25 mouse cellular contexts compared by ENCODE assay signal in genomic region chr15:82169671-82170070, GRCm38 (mm10). TPM values are rescaled to one million over a fixed set of nuclear protein-coding genes. Genes with fewer than 3 reads are reported as not detected.
DNase-seq lines count a peak whose midpoint lies in the region; ATAC-seq and TF ChIP-seq lines count a peak whose summit lies in the region.
"Had no signal": no experiment of that assay in that cellular context is flagged by ENCODE, and none has a peak within 500 bp of the region (broad histone marks: within the 10 kb centered on the region; RNA-seq: fewer than 3 reads in every experiment).

No protein-coding gene starts in this region.

- DNase-seq in heart, postnatal 10 days: no peak
- no peak for DNase-seq in hindbrain, embryonic 10.5 days (ENCODE audit: low spot score)
- DNase-seq in thymus, postnatal 14 days: no peak
- DNase-seq: adrenal gland, postnatal 10 days; B cell, adult 2 months; cerebellum, adult 18-20 months; cerebellum, postnatal 14 days; gastrocnemius, postnatal 36 days; kidney, adult 11 months; kidney, postnatal 4 days; lung, adult 18-20 months; lung, postnatal 10 days; right cerebral cortex, postnatal 4 days; thymus, adult 18-20 months; thymus, postnatal 4 days had no signal

- H3K27me3 ChIP-seq in heart, embryonic 13.5 days (replicated peaks): no peaks in the 10 kb centered on the region
- no peaks in the 10 kb centered on the region for H3K27me3 ChIP-seq in hindbrain, embryonic 13.5 days
- no peaks in the 10 kb centered on the region for H3K27me3 ChIP-seq in hindbrain, embryonic 10.5 days (ENCODE audit: insufficient read depth, poor library complexity, severe bottlenecking)
- H3K27me3 ChIP-seq in E14TG2a.4 (ENCODE audit: insufficient read depth, low read length): no peaks in the 10 kb centered on the region
- H3K27me3 ChIP-seq in hindbrain, embryonic 16.5 days (replicated peaks; ENCODE audit: control insufficient read depth, insufficient read depth, low read length): no peaks in the 10 kb centered on the region
- H3K27me3 ChIP-seq: kidney, embryonic 15.5 days; limb, embryonic 12.5 days had no signal

- H3K27ac ChIP-seq in heart, embryonic 13.5 days (replicated peaks): peak overlapping the region; percentile 77
- peak overlapping the region; percentile 62; the same call in 1 of the 2 replicates for H3K27ac ChIP-seq in hindbrain, embryonic 13.5 days
- no peak overlapping the region for H3K27ac ChIP-seq in hindbrain, embryonic 10.5 days
- peak overlapping the region; percentile 69 for H3K27ac ChIP-seq in hindbrain, embryonic 16.5 days (ENCODE audit: low read depth, low read length)
- H3K27ac ChIP-seq: forebrain, embryonic 10.5 days; kidney, embryonic 15.5 days; limb, embryonic 12.5 days had no signal

- no peaks in the 10 kb centered on the region for H3K9me3 ChIP-seq in heart, embryonic 13.5 days
- no peaks in the 10 kb centered on the region for H3K9me3 ChIP-seq in hindbrain, embryonic 13.5 days
- no peaks in the 10 kb centered on the region for H3K9me3 ChIP-seq in hindbrain, embryonic 10.5 days
- no peaks in the 10 kb centered on the region for H3K9me3 ChIP-seq in E14TG2a.4 (ENCODE audit: low read length)
- no peaks in the 10 kb centered on the region for H3K9me3 ChIP-seq in hindbrain, embryonic 16.5 days (ENCODE audit: control insufficient read depth, low read length)
- H3K9me3 ChIP-seq: forebrain, embryonic 10.5 days; kidney, embryonic 15.5 days; limb, embryonic 12.5 days had no signal

- TF ChIP-seq CTCF in E14TG2a.4 (conservative IDR thresholded peaks at IDR 0.05; ENCODE audit: low read length): no peak

- peaks cover 47% of the 10 kb centered on the region for H3K36me3 ChIP-seq in heart, embryonic 13.5 days
- H3K36me3 ChIP-seq in hindbrain, embryonic 13.5 days: peaks cover 48% of the 10 kb centered on the region
- H3K36me3 ChIP-seq in hindbrain, embryonic 10.5 days: peaks cover 57% of the 10 kb centered on the region
- peaks cover 75% of the 10 kb centered on the region for H3K36me3 ChIP-seq in E14TG2a.4 (ENCODE audit: insufficient read depth, low read length)
- H3K36me3 ChIP-seq in hindbrain, embryonic 16.5 days (ENCODE audit: control insufficient read depth, insufficient read depth, low read length): peaks cover 30% of the 10 kb centered on the region

- ATAC-seq in heart, embryonic 13.5 days (ENCODE audit: extremely low read depth, insufficient number of reproducible peaks, low FRiP score, low TSS enrichment): no peak
- no peak for ATAC-seq in hindbrain, embryonic 13.5 days (ENCODE audit: low FRiP score)
- ATAC-seq in hindbrain, embryonic 16.5 days: no peak

- H3K4me3 ChIP-seq in heart, embryonic 13.5 days: no peak overlapping the region
- H3K4me3 ChIP-seq in hindbrain, embryonic 13.5 days: no peak overlapping the region
- H3K4me3 ChIP-seq in hindbrain, embryonic 10.5 days: no peak overlapping the region
- H3K4me3 ChIP-seq in E14TG2a.4 (replicated peaks; ENCODE audit: low read length): 0 out of 2 replicates have a peak overlapping the region, but pooled peaks have one; percentile 39
- no peak overlapping the region for H3K4me3 ChIP-seq in hindbrain, embryonic 16.5 days (ENCODE audit: low read length)
- H3K4me3 ChIP-seq: forebrain, embryonic 10.5 days; kidney, embryonic 15.5 days; limb, embryonic 12.5 days had no signal

- peak overlapping the region; percentile 24 for H3K4me2 ChIP-seq in heart, embryonic 13.5 days
- no peak overlapping the region for H3K4me2 ChIP-seq in hindbrain, embryonic 13.5 days
- H3K4me2 ChIP-seq in hindbrain, embryonic 16.5 days (ENCODE audit: low read length): no peak overlapping the region
- H3K4me2 ChIP-seq: kidney, embryonic 15.5 days; limb, embryonic 12.5 days; liver, embryonic 11.5 days; midbrain, embryonic 11.5 days had no signal

- peaks cover 66% of the 10 kb centered on the region for H3K4me1 ChIP-seq in heart, embryonic 13.5 days
- peaks cover 50% of the 10 kb centered on the region for H3K4me1 ChIP-seq in hindbrain, embryonic 13.5 days (replicated peaks)
- peaks cover 35% of the 10 kb centered on the region for H3K4me1 ChIP-seq in hindbrain, embryonic 10.5 days (replicated peaks)
- H3K4me1 ChIP-seq in E14TG2a.4 (replicated peaks; ENCODE audit: low read depth, low read length): peaks cover 86% of the 10 kb centered on the region
- H3K4me1 ChIP-seq in hindbrain, embryonic 16.5 days (ENCODE audit: control insufficient read depth, insufficient read depth, low read depth, low read length): peaks cover 25% of the 10 kb centered on the region

- peak overlapping the region; percentile 8; the same call in 1 of the 2 replicates for H3K9ac ChIP-seq in heart, embryonic 13.5 days
- H3K9ac ChIP-seq in hindbrain, embryonic 13.5 days: no peak overlapping the region
- H3K9ac ChIP-seq in hindbrain, embryonic 16.5 days (ENCODE audit: low read depth, low read length): no peak overlapping the region
- H3K9ac ChIP-seq: kidney, embryonic 15.5 days; limb, embryonic 12.5 days had no signal

- intact Hi-C loops in heart, postnatal 10 days (cut with DNase I): no loop called here

- WGBS in heart, embryonic 13.5 days: 52% methylated on average over 5 of the region's 5 CpGs
- 85% methylated on average over 5 of the region's 5 CpGs for WGBS in hindbrain, embryonic 13.5 days
- 79% methylated on average over 5 of the region's 5 CpGs for WGBS in hindbrain, embryonic 10.5 days
- WGBS in hindbrain, embryonic 16.5 days: 81% methylated on average over 5 of the region's 5 CpGs

RNA-seq across cellular contexts. Expression of gene Srebf2, which starts 22.7 kb away (rescaled TPM):
- polyA plus RNA-seq in heart, embryonic 13.5 days (2015; fragmentation: Nextera tagmentation; extraction: Ambion mirVana): 89.4 and 92.6 TPM in 2 replicates
- total RNA-seq in heart, postnatal 10 days (2021): 10 to 100 TPM; 35.1 to 38.8 TPM
- 179 and 193 TPM in 2 replicates for polyA plus RNA-seq in hindbrain, embryonic 13.5 days (2015; fragmentation: Nextera tagmentation; extraction: Ambion mirVana)
- polyA plus RNA-seq in hindbrain, embryonic 10.5 days (2016; fragmentation: Nextera tagmentation; extraction: Ambion mirVana): 211 and 242 TPM in 2 replicates
- polyA plus RNA-seq in hindbrain, embryonic 16.5 days (2015; fragmentation: Nextera tagmentation; extraction: Ambion mirVana): 179 and 196 TPM in 2 replicates

RNA-seq across cellular contexts. Expression of gene Ccdc134, which starts 41.9 kb away (rescaled TPM):
- 9.0 and 9.6 TPM in 2 replicates for polyA plus RNA-seq in heart, embryonic 13.5 days (2015; fragmentation: Nextera tagmentation; extraction: Ambion mirVana)
- 1 to 10 TPM; 5.1 to 5.5 TPM for total RNA-seq in heart, postnatal 10 days (2021)
- polyA plus RNA-seq in hindbrain, embryonic 13.5 days (2015; fragmentation: Nextera tagmentation; extraction: Ambion mirVana): 13.0 and 14.8 TPM in 2 replicates
- polyA plus RNA-seq in hindbrain, embryonic 10.5 days (2016; fragmentation: Nextera tagmentation; extraction: Ambion mirVana): 19.6 and 23.4 TPM in 2 replicates
- polyA plus RNA-seq in hindbrain, embryonic 16.5 days (2015; fragmentation: Nextera tagmentation; extraction: Ambion mirVana): 10.6 and 11.9 TPM in 2 replicates

RNA-seq across cellular contexts. Expression of gene Shisa8, which starts 42.9 kb away (rescaled TPM):
- 0.17 and 0.21 TPM in 2 replicates for polyA plus RNA-seq in heart, embryonic 13.5 days (2015; fragmentation: Nextera tagmentation; extraction: Ambion mirVana)
- total RNA-seq in heart, postnatal 10 days (2021): under 1 TPM in 1 of 2 experiments, not detected in 1; 0.36 TPM
- 0.93 and 1.8 TPM in 2 replicates for polyA plus RNA-seq in hindbrain, embryonic 13.5 days (2015; fragmentation: Nextera tagmentation; extraction: Ambion mirVana)
- 1.6 and 1.8 TPM in 2 replicates for polyA plus RNA-seq in hindbrain, embryonic 10.5 days (2016; fragmentation: Nextera tagmentation; extraction: Ambion mirVana)
- polyA plus RNA-seq in hindbrain, embryonic 16.5 days (2015; fragmentation: Nextera tagmentation; extraction: Ambion mirVana): 3.4 and 4.2 TPM in 2 replicates
- total RNA-seq: gastrocnemius, postnatal 36 days had no signal

RNA-seq across cellular contexts. Expression of gene Tnfrsf13c, which starts 54.5 kb away (rescaled TPM):
- polyA plus RNA-seq in heart, embryonic 13.5 days (2015; fragmentation: Nextera tagmentation; extraction: Ambion mirVana): 0.15 TPM in 1 of 2 replicates, not detected in the other
- total RNA-seq in heart, postnatal 10 days (2021): under 1 TPM; 0.27 to 0.69 TPM
- not detected in 2 replicates for polyA plus RNA-seq in hindbrain, embryonic 13.5 days (2015; fragmentation: Nextera tagmentation; extraction: Ambion mirVana)
- polyA plus RNA-seq in hindbrain, embryonic 10.5 days (2016; fragmentation: Nextera tagmentation; extraction: Ambion mirVana): 0.18 and 0.46 TPM in 2 replicates
- polyA plus RNA-seq in hindbrain, embryonic 16.5 days (2015; fragmentation: Nextera tagmentation; extraction: Ambion mirVana): 0.10 and 0.31 TPM in 2 replicates
- total RNA-seq: gastrocnemius, postnatal 36 days had no signal
- polyA plus RNA-seq: forebrain, embryonic 10.5 days; limb, embryonic 12.5 days; stomach, embryonic 14.5 days had no signal
